Mouse (Mus musculus): ENCODE measurements around the gene Dars.

The Dars gene

DNA sequence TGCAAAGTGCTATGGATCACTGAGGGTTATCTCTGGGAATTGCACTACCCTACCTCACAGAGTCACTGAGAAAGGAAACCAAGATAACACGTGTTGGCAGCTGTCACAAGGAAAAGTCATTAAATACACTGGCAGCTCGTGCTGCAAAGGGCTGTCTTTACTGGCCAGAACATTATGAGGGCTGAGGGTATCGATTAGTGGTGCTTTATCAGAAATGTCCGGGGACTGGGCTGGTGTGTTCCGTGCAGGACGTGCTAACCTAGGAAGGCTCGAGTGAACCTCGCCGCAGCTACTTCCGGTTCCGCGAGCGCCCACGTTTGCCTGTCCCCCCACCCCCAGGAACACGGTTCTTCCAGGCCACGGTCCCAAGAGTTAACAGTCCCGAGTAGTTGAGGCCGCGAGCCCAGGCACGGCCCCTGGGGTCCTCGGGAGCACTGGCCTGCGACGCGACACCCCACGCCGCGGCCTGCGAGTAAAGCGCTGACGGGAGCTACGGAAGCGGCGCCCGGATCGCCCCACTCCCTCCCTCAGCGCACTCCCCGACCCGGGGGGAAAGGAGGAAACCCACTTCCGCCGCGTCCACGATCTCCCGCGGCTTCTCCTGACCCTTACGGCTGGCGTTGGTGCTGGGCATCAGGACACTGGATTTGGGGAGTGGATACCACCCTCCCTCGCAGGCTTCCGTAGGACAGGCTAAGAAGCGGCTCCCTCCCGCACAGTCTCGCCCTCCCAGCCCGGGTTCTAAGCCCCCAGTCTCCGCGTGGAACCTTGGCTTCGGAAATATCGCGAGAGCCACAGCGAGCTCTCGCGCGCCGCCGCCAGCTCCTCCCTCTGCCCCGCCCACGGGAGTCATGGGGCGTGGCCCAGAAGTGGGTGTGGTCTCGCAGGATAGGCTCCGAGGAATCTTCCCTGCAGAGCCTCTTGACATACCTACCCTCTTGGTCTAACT lies at the start of gene Dars:
Gene Dars, minus strand, starts transcription at position 785 of the 949 bp plus-strand sequence.
- WGBS, result under 1% methylated on average over 68 of the region's 68 CpGs

DNA sequence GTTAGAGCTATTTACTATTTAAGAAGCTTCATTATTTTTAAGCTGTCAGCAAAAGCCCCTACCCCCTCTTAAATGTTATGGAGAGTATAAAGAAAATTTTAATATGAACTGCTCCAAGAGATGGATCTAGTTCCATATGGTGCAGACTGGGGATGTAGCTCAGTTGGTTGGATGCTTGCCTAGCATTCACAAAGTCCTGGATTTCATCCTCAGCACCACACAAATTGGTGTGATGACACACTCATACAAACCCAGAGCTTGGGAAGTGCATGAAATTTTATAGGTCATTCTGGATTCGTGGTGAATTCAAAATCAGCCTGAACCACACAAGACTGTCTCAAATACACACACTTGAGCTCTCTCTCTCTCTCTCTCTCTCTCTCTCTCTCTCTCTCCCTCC lies 49.7 kb upstream of the Dars start:
- WGBS, result 41% methylated on average over 1 of the region's 1 CpGs

DNA sequence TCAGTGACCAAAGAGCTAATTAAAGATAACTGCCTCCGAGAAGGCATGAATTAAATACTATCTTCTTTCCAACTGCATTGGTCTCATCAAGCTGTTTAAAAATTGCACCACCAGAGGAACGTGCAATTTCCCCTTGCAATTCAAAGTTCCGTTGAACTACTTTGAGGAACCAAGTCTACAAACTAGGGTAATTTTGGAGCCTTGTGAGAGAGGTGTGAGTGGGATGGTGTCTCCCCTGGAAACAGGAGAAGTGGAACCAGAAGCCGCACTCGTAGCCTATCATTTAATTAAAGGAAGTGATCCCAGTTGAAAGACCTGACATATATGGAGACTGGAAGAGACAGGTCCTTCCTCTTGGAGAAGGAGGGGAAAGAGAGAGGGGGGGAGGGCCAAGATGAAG lies 46.3 kb upstream of the Dars start:
- WGBS, result 56% methylated on average over 5 of the region's 5 CpGs

DNA sequence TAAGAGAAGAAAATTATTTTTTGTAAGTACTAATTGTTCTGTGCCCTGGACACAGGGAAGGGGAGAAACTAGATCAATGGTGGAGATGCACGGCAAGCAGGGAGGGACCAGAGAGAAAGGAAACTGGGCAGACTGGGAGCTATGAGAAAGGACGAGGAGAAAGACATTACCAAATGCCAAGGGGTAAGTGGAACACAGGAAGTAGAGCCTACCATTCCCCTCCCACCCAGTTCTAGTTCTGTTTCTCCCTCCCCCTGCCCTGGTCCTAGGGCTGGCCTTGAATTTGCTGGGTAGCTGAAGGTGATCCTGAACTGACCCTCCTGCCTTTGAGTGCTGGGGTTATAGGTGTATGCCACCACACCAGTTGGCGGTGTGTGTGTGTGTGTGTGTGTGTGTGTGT lies 45.2 kb upstream of the Dars start:
- WGBS, result 76% methylated on average over 3 of the region's 3 CpGs

DNA sequence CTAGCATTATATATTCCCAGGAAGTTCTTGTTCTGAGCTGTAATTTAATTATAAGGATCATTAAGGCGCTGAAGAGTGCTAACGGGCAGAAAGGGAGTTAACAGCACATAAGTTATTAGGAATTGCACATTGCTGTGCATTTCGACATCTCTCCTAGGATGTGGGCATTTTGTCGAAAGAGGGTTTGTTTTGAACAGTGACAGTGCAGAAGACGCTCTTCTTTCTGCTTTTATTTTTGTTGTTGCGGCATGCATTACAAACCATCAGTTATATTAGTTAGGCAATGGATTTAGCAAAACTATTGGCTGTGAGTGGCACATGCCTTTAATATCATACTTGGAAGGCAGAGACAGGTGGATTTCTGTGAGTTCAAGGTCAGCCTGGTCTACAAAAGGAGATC lies 43.6 kb upstream of the Dars start:
- WGBS, result 95% methylated on average over 6 of the region's 6 CpGs

DNA sequence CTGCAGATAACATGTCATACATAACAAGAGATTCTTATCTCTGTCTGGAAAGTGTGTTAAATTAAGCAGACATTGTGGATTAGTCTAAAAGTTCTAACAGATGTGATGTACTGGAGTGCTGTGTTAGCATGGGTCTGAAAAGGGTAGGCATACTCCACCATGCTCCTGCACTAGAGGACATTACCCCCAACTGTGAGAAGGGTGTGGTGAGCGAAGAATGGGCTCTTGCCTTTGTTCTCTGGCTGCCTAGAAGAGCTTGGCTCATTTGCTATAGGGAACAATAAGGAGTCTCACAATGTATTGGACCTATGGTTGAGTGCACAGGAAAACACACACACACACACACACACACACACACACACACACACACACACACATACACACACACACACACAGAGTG lies 42.3 kb upstream of the Dars start:
- 95% methylated on average over 1 of the region's 1 CpGs for WGBS

DNA sequence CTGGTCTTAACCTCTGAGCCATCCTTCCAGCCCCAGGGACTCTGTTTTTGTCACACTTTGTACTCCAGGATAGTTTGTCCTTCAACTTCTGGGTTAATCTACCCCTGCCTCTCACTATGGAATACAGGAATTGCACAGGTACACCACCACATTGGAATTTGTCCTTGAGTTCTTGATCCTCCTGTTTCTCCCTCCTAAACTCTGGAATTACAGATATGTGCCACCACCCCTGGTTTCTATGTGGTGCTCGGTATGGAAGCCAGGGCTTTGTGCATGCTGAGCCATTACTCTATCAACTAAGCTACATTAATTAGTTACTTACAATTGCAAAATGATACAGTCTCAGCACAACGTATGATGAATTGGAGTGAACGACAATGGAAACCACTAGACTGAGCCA lies 41.8 kb upstream of the Dars start:
- WGBS, result 87% methylated on average over 3 of the region's 3 CpGs

DNA sequence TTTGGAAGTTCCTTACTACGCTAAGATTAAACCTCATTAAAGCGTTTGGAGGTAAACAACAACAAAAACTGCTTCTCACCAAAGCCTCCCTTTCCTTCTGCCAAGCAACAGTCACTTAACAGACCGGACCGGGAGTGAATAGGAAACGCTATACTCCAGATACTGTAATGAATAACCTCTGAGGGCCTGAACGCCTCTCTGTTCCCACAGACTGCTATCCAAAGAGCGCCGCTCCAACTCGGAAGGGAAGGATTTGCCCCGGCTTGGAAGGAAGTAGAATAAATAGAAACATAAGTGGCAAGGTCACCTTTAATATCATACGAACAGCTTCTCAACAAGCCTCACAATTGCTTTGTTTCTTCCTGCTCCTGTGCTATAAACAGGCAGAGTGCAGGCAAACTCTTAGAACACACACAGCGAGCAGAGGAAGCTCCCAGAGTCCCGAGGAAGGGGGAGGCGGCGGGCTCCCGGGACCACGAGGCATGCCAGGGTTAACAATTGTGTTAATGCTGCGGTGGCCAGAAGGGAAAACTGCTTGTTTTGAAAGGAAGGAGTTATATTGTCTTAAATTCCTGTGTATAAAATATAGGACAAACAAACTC lies 39.8 kb upstream of the Dars start:
- WGBS, result 34% methylated on average over 18 of the region's 18 CpGs

DNA sequence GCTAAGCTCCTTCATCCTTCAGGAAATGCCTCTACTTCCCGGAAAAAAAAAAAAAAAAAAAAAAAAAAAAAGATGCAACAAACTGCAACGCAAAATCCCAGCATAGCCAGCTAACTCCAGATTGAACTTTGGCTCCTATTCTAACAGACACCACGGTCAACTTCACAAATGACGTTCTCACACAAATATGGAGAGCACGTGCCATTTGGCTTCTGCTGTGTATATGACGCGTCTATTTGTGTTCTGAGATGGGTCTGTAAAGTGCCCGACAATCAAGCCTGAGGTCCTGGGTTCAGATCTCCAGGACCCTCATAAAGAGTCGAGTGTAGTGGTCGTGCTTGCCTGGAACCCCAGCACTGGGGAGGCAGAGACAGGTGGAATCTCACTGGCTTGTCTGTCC lies 39.1 kb upstream of the Dars start:
- 91% methylated on average over 10 of the region's 10 CpGs for WGBS

DNA sequence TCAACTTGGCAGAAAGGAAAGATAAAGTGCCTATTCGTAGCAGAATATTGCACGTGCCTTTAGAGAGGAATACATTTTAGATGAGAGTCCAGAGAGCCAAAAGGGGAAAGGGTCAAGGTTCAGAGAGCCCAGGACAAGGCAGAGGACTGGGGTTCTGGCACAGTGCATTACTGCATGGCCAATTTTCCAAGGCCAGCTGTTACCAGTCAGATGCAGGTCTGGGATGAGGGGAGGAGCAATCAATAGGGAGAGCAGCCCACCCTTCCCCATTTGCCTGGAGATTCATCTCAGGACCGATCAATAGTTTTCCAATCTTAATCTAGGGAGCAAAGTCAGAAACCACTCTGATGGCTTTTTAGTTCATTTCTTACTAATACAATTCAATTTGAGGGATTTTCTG lies 35.0 kb upstream of the Dars start:
- WGBS, result 83% methylated on average over 3 of the region's 3 CpGs

DNA sequence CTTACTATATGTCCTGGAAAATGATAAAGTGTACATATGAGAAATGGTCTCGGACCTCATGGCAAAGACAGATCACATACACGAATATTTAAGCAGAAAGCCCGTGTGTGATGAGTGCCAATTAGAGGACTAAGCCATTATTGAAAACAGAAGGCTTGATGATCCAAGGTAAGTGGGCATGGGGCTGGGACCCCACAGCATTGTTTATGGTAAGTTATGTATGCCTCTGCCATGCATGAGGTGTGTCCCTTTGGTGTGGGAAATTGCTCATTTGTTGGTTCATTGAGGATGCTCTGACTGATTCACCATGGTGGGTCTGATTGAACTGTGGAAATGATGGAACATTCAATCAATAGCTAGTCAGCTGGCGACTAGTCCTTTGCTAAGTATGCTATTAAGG lies 34.0 kb upstream of the Dars start:
- WGBS, result 91% methylated on average over 4 of the region's 4 CpGs

DNA sequence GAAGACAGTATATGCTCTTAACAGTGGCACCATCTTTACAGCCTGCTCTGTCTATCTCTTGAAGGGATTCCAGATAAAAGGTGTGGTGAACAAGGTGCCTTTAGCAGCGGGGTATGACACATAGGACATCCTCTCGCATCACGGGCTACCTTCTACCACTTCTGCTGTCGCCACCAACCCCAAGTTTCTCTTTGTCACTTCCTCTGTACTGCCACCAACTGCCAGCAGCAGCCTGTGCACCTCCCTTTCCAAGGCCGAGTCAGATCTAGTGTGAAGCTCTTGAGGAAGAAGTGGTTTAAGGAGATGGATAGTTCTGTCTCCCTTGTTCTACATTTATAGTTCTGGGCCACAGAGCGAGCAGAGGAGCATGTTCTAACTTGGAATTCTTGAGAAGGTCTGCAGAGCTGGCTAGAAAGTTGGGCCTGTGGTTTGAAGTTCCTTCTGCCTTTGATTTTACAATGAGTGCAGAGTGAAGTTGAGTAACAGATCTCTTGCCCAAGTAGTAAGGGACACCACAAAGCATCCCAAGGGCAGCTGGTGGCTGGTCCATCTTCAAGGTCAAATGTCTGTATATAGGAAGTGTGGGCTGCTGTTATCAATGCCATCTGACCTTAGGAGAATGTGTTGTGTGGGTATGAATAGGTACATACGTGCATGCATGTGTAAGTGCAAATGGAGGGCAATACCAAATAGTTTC lies 30.2 kb upstream of the Dars start:
- WGBS, result 89% methylated on average over 7 of the region's 7 CpGs

DNA sequence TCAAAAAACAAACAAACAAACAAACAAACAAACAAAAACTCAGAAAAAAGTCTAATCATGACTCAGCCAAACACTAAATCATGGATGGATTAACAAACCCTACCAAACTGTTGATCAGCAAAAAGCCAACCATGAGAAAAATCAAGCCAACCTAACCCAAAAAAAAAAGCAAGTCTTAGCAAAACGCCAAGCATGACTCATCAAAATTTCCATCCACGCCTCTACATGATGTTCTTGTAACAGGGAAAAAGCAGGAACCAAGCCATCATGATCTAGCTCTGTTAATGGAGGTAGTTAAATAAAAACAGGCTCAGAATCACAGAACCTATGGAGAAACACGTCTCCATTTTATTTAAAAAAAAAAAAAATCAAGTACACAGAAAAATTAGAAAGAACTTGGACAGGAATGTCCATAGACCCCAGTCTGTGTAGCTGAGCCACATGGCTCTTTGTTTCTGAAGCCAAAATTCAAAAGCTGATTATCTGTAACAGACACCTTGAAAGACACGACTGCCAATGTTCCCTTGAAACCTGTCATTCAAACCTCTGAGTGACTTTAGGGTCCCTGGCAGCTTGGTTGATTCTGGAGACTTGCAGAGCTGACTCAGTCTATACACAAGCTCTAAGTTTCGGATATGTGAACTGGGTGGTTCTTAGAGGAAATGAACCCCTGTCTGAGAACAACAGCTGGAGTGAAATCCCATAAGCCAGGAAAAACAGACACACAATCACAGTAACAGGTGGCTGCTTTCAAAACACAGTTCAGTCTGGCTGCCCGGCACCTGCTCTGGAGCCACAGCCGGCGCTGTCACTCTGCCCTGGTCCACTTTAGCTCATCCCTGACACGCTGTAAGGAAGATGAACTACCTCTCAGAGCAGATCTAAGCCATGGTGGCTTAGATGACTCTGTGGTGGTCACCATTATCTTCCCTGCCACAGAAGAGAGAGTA lies 27.0 kb upstream of the Dars start:
- WGBS, result 56% methylated on average over 9 of the region's 9 CpGs

DNA sequence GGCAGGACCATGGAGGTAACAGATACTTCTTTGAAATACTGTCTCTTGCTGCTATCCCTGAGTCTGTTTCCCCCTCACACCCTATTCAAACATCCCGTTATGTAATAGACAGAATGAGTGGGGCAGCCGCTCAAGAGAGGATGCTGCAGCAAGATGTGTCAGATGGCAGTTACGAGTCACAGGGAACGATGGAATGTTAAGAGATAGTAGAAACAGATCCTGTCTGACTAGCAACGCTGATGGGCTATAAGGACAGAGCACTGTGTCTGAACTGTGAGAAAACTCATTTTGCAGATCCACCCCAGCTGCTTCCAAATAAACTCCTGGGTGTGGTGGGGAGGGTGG lies 23.9 kb upstream of the Dars start:
- 29% methylated on average over 5 of the region's 5 CpGs for WGBS

DNA sequence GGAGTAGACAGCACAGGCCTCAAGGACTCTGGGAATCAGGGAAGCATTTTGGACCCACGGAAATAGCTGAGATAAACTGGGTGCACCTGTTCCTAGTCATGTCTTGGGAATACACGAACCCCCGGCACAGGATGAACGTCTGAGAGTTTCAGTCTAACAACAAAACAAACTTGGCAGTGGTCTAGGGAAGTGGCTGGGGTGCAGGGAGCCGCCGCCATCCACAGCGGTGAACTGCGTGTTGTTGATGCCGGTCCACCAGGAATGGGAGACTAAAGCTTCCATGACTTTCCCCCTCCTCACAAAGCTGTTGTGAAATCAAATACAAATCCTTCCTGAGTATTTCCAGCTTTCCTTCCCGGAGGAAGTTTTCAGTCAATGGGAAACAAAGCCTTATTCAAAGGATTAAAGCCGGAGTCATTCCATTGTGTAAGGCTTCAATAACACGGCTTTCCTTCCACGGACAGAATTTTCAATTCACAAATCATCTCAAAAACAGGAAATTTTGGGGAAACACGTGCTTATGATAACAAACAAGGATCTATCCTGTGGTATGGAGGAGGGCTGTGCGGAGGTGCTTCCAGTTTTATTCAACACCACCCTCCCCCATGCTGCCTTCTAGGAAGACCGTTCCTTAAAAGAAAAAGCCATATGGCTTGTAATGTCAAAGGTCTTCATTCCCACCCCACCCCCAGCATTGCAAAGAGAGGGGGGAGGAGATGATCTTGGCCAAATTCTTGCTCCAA lies 23.4 kb upstream of the Dars start:
- WGBS, result 50% methylated on average over 16 of the region's 16 CpGs

DNA sequence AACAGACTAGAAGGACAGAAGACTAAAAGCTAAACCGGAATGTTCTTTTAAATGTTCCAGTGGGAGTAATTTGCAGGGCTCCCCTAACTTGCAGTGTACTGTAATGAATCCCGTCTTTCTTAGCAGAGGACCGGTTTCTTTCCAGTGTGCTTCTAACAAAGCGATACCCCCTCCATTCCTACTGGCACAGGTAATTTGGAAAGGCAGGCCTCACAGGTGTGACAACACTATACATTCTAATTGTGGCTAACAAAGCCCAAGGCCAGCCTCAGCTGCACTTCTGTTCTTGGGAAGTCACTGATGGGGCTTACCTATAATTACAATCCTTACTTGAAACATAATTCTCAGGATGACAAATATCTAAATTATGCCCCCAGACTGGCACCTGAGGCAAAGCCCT lies 22.4 kb upstream of the Dars start:
- WGBS, result 99% methylated on average over 4 of the region's 4 CpGs

DNA sequence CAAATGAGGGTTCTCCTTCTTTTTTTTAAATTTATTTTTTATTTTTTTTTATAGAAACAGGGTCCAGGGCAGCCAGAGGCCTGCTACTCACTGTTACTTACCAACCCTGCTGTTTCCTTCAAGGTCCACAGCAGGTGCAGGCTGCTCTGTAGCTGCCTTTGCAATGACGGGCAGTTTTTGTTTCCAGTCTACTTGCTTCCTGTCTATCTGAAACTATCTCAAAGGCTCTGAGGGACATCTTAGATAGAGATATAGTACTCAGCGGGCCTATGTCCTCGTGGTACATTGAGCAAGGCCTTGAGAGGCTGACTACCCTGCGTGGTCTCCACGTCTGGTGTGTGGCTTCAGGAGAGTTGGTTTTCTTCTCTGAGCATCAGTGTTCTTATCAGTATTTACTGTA lies 21.4 kb upstream of the Dars start:
- 89% methylated on average over 5 of the region's 5 CpGs for WGBS

DNA sequence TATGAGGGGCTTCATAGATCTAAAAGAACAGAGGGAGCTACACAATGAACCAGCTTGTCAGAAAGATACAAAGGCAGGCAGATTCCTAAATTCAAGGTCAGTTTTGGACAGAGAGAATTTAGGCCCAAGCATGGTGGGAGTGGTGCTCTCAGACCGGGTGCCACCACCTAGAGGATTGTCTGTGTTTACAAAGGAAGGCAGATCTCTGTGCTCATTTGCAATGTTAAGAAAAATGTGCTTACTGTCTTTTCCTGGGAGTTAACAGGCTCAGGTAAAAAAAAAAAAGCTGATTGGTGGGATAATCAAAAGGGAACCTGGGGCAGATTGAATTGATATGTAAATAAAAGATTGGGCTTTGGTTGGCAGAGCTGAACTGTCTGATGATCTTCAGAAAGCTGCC lies 20.1 kb upstream of the Dars start:
- WGBS, result 78% methylated on average over 1 of the region's 1 CpGs

DNA sequence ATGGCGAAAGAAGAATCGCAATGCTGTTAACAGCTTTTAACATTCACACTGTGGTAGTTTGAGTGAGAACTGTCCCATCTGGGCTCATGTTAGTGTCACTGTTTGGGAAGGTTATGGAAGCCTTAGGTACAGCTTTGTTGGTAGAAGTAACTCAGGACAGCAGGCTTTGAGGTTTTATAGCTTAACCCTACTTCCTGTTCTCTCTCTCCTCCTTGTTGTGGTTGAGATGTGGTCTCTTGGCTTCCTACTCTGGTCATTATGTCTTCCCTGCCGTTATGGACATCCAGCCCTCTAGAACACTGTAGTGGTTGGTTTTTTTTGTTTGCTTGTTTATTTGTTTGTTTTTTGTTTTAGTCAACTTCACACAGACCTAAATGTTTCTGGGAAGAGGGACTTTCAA lies 18.8 kb upstream of the Dars start:
- 86% methylated on average over 3 of the region's 3 CpGs for WGBS

DNA sequence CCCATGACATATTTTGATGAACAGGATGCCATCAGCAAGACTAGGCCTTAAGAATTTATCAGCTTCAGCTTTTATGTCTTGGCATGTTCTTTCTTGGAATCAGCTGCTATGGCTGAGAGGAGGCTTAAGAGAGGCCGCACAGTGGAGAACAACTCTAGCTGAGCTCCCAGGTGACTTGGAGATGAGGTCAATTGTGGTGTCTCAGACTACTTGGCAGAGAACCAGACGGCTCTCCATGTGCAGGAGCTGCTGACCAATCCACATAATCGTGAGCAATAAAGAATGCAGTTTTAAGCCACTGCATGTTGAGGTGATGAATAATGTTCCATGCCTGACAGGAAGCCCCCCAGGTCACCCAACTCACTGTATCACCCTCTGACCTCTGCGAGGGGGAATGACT lies 18.4 kb upstream of the Dars start:
- 86% methylated on average over 4 of the region's 4 CpGs for WGBS

DNA sequence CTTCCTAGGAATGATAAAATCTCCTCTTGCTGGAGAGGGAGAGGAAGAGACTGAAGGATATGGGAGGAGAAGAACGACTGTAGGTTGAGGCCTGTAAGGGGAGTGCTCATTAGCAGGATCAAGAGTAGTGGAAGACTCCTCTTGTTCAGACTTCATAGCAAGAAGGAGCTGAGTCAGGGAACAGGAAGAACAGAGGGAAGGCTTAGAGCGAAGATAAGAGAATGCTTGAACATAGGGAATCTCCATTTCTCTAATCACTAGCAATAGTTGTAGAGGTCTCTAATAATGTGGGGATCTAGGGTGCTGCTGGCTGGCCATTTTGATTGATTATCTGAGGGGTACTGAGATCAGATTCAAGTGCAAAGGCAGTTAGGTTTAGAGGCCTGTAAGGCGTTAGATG lies 7.8 kb upstream of the Dars start:
- WGBS, result 92% methylated on average over 3 of the region's 3 CpGs

Measured in cerebral cortex, adult 2 months (tissue).